Mouse (Mus musculus) gastrocnemius, postnatal 10 days (tissue): ENCODE results near the gene Arl5b. TPM values are rescaled to one million over a fixed set of nuclear protein-coding genes. Genes with fewer than 3 reads are reported as not detected.
A peak's percentile ranks its signal among the peaks of the same experiment; 100 is the strongest.

Experiments used
- DNase-seq: peaks from one replicate; pipeline ENCODE4 v3.0.0; 2021; ENCODE audit warnings: mixed read lengths
- long read RNA-seq, 2 experiments: library from polyadenylated mRNA; stranded (forward); transcript quantifications; one replicate each; pipeline ENCODE4 v2.0.0; 2021
- total RNA-seq, 2 experiments: library from RNA; stranded (reverse); gene quantifications; 2 replicates each; pipeline ENCODE4 v1.2.3; 2021

The Arl5b gene
- 10 to 100 TPM; 21.4 to 24.8 TPM for total RNA-seq
- long read RNA-seq, experiment 1, full-length matches to known transcripts, result 1 of 2 reads
- long read RNA-seq, experiment 1, partial matches to known transcripts, result 0 of 2 reads
- long read RNA-seq, experiment 1, other reads (novel, unspliced or antisense), result 1 of 2 reads
- long read RNA-seq, experiment 2, partial matches to known transcripts, result 0 of 4 reads
- long read RNA-seq, experiment 2, other reads (novel, unspliced or antisense), result 4 of 4 reads

DNA sequence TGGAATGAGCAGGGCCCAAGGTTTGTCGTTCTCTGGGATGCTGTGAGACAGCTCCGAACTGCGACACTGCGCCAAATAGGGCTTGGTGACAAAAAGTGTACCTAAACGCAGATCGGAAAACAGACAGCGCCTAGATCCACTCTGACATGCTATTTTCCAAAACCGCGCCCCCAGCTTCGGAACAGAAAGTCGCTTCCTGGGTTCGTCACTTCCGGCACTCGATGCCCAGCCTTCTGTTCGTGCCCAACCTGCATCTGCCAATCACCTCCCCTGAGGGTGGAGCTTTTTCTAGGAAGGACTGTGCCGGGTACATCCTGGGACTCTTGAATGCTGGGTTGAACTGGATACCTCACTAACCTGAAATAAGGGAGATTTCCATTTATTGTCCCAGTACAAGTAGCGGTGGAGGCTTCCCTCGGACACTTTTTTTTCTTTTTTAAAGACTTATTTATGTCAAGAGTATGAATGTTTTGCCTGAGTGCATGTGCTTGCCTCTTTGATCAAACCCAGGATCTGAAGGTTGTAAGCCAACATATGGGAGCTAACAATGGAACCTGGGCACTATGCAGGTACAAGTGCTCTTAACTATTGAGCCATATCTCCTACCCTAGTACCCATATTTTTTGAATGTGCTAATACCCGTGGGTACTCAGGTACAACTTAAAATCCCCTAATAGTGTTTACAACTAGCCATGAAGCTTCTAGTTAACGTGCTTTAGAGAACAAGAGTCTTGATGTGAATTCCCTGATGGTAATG is at the start of gene Arl5b:
TSS of gene Arl5b (plus strand) at position 279 of the 757 bp plus-strand sequence.
- DNase-seq, result peak; percentile 93

DNA sequence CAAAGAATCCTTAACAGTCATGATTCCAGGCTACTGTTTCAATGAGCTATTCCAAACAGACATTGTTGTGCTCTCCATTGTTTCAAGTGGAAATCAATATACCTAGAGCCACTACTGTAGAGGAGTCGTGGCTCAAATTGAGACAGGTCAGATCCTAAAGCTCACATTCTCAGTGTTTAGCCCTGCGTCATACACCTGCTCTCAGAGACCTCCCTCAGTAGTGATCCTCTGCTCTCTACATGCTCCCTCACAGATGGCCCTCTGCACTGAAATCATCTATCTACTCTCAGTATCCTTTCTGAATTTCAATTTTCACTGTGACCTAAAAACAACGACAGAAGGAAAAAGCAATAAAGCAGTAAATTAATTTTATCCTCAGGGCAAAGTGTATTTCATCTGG is 41.7 kb upstream of the Arl5b start:
- no peak for DNase-seq

DNA sequence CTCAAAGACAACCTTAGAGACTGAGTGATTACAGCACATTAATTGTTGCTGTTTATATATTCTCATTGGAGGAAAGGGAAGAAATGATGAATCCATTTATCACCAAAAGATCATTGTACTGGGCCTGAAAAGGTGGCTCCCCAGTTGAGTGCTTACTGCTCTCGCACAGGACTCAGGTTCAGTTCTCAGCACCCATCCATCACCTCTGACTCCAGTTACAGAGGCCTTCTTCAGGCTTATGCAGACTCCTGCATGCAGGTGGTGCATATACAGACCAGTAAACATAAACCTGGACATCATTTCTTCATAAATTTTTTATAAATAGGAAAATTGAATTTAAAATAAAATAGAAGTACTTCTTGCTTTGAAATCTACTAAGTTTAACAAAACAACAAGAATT is 41.1 kb upstream of the Arl5b start:
- DNase-seq, result no peak

DNA sequence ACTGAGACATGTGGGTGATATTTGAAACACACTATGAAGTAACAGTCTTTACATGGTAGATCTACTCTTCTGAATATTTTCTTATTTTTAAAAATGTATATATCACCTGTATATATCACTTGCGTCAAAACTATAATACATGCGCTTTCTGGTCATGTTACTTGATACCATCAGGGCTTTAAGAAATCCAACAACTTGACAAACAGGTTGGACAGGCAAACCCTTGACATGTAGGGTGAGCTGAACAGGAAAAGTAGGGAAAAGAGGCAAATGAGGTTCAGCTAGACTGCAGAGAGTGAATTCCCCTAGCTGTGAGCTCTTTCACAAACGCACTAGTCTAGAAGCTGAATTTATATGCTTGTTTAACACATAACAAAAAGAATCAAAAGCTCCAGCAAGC is 22.4 kb upstream of the Arl5b start:
- DNase-seq, result no peak

DNA sequence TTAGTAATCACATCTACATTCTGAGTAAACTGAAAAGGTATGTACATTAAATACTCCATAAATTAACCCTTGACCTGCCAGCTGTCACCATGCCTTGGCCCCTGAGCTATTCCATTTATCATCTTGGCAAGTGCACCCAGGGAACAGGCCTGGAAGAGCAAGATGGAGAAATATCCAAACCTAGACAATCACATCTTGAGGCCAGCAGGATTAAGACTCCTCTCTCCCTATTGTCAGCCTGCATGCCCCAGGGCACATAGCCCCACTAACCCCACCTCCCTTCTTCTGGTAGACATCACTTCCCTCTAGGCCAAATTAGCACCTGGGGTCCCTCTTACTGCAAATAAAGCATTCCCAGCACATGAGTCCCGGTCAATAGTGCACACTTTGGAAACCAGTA is 21.4 kb upstream of the Arl5b start:
- no peak for DNase-seq

GRCm38 (mm10) chr2:15038705-15039104 is 10.5 kb upstream of the Arl5b start:
- DNase-seq, result no peak

DNA sequence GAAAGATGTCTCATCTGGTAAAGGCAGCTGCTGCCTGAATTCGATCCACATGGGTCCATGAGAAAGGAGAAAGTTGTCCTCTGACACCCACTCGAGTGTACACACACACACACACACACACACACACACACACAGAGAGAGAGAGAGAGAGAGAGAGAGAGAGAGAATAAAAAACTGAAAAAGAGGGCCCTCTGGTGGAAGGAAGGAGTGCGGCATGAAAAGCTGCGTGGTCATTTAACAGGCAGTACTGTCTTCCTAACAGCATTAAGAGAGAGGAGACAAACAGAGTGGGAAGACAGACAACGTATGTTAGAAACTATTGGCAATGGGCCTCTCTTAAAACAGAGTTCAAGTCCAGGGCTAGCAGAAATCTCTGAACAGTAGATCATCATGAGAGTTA is 8.9 kb upstream of the Arl5b start:
- no peak for DNase-seq

GRCm38 (mm10) chr2:15054496-15054895 is 5.3 kb downstream of the Arl5b start:
- no peak for DNase-seq

DNA sequence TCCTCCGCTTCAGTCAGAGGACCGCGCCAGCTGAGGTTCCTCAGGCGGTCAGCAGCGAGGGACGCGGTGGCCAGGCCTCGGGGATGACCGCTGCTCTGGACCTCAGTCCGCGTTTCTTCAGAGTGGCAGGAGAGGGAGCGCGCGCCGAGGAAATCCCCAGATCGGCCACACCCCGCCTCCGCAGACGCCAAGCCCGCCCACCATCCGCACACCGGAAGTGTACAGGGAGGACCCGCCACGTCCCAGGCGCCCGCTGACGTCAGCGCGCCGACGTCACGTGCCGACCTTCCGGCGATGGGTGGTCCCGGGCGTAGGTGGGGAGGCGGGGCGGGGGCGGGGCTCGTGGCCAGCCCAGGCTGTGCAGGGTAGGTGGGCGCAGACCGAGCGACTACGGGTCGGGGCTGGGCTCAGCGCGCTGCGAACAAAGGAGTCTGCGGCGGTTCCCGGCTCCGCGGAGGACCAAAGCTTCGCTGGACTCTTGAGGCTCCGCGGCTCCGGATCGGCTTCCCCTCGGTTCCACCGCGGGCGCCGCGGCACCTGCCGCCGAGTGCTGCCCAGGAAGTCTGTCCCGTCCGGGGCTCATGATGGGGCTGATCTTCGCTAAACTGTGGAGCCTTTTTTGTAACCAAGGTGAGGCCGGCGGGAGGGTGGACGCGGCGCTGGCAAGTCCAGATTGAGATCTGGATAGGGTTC is 5.9 kb downstream of the Arl5b start, which contains the start of gene Nsun6:
TSS of gene Nsun6 (minus strand) at position 125 of the 693 bp plus-strand sequence.
- DNase-seq, result peak; percentile 97

- no peak for DNase-seq
Measured at GRCm38 (mm10) chr2:15055741-15056151, 6.6 kb downstream of the Arl5b start.

- no peak for DNase-seq
Measured at GRCm38 (mm10) chr2:15058227-15058626, 9.0 kb downstream of the Arl5b start.

DNA sequence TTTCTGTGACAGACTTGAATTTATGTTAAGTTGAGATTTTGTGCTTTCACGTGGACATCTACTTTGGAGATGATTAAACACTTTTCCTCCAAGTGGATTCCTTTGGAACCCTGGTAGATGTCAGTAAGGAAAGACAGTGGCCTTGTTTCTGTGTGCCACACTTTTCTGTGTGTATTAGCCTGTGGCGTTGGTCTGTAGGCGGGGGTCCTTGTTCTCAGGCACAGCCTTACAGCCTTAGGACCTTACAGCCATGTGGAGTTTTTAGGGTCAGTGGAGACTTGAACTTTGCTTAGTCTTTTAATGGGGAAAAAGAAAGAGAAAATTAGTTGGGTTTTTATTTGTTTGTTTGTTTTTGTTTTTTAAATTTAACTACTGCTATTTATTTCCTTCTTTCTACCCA is 11.7 kb downstream of the Arl5b start:
- DNase-seq, result no peak

DNA sequence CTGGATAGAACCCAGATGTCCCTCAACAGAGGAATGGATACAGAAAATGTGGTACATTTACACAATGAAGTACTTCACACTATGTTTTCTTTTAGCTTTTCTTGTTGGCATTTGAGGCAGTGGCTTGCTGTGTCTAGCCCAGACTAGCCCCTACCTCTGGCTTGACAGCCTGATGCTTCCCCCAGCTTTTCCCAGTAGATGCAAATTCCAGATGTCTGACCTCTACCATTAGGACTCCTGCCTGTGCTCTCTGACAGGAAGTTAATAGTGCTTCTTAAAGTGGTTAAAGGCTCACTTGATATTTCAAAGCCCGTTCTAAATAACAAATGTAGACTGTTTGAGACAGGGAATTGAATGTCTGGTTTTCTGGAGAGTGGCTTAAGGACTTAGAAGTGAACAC is 14.6 kb downstream of the Arl5b start:
- DNase-seq, result no peak

DNA sequence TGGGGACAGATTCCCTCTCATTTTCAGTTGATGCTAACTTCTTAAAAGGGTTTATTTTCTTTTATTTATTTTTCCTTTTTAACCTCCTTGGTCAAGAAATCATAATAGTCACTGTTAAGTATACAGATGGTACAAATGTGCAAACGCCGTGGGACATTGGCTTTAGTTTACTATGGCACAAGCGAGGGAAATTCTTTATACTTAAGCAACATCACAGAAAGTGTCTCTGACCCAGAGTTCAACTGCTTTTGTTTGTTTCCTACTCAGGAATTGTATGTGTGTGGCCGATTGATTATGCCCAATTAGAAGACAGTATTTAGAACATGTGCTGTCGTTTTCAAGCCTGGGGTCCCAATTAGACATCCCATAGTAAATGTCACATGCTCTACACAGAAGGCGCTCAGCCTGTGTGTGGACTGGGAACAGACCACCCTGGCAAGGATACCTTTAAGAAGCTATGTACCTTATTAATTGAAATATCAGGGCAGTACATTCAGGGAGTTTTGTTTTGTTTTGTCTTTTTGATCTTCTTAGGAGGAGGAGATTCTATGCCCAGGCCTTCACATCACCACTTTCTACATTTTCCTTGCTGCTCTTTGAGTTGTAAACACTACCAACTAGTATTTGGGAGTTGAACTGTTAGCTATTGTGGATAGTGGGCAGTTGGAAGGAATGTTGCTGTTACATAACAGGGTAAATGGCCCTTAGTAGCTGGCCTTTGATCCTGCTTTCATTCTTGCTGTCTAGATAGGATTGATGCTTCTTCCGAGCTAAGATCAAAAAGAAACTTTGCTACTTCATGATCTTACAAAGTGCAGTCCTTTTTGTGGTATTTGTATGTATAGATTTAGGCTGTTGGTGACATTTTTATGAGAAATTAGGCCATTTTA is 15.4 kb downstream of the Arl5b start:
- no peak for DNase-seq

- no peak for DNase-seq
Measured at GRCm38 (mm10) chr2:15065447-15065846, 16.3 kb downstream of the Arl5b start.

GRCm38 (mm10) chr2:15067091-15067490 is 17.9 kb downstream of the Arl5b start:
- DNase-seq, result no peak

DNA sequence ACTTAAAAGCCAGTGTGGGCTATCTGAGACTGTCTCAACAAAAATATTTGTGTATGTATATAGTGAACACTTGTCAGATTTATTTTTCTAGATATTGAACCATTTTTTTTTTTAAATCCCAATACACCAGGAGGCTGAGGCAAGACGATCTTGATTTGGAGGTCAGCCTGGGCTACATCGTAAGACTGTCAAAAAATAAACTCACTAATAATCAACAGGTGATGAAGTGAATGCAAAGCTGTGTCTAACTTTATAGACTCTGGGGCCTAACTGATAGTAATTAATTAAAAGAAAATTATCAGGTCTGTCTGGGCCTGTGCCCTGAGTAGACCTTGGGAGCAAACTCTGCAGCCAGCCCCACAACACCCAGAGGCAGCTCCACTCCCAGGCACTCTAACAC is 34.5 kb downstream of the Arl5b start:
- DNase-seq, result no peak

DNA sequence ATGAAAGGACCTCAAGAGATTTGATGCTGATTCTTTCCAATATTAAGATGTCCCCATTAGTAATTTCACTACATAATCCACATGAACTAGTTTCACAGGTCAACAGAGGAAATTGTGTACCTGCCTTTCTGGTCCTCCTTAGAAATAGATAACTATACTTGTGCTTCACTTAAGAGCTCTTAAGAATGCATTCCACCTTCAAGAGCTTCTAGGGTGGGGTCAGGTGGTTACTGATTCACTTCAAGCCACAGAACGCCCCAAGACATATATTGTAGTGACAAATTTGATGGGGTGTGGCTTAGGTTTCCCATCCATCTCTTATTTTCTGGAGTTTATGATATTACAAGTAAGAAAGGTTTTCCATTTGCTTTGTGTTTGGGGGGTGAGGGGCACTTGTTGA is 38.1 kb downstream of the Arl5b start:
- DNase-seq, result no peak

- DNase-seq, result no peak
Measured at GRCm38 (mm10) chr2:15096514-15097090, 47.4 kb downstream of the Arl5b start.

- DNase-seq, result no peak
Measured at GRCm38 (mm10) chr2:15104386-15104785, 55.2 kb downstream of the Arl5b start.

GRCm38 (mm10) chr2:15111290-15111689 is 62.1 kb downstream of the Arl5b start:
- DNase-seq, result no peak
